Mouse (Mus musculus): ENCODE measurements around the gene Myog. TPM values are rescaled to one million over a fixed set of nuclear protein-coding genes. Genes with fewer than 3 reads are reported as not detected.
A peak's percentile ranks its signal among the peaks of the same experiment; 100 is the strongest.
"Not testable (repeated sequence)": the region's sequence is repeated elsewhere in the genome, so short reads cannot be mapped to it uniquely, and the experiment has no call there.

The Myog gene
- not detected for total RNA-seq (2022)

DNA sequence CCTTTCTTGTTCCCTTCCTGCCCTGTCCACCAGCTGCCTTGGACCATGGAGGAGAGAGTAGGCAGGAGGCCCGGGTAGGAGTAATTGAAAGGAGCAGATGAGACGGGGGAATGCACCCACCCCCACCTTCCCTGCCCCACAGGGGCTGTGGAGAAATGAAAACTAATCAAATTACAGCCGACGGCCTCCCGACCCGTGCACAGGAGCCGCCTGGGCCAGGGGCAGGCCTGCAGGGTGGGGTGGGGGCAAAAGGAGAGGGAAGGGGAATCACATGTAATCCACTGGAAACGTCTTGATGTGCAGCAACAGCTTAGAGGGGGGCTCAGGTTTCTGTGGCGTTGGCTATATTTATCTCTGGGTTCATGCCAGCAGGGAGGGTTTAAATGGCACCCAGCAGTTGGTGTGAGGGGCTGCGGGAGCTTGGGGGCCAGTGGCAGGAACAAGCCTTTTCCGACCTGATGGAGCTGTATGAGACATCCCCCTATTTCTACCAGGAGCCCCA lies at the start of gene Myog:
TSS of gene Myog (plus strand) at position 392 of the 502 bp plus-strand sequence.
- DNase-seq: no peak

DNA sequence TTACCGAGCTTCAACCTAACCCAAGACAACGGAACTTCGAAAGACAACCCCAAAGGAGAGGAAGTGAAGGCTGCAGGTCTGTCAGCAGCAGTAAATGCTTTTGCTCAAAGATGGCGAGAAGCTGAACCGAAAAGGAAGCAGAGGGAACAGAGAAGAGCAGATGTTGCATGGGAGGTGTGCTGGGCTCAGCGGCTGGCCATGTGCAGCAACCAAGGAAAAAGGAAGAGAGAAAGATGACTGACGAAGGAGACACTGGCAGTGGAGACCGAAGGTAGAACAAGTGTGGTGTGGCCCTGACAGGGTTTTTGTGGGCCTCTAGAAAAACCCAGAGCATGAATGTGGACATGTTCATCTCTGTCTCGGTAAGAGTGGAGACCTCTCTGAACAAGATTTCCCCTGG lies 49.1 kb upstream of the Myog start:
- no peak for DNase-seq

DNA sequence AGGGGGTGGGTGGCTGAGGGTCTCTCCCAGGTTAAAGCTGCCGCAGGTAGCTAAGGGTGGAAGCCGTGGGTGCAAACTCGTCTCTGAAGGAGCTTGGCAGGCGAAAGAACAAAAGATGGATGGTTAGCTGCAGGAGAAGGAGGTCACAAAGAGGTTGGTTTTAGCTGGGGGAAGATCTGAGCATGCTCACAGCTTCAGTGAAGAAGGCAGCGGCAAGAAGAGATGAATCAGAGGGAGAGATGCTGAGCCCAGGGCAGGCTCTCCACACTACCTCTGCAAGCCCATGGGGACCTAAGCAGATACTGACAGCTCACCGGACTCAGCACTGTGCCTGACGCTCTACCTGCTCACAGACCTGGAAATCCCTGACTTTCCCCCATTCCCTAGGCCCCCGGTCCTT lies 48.5 kb upstream of the Myog start:
- no peak for DNase-seq

DNA sequence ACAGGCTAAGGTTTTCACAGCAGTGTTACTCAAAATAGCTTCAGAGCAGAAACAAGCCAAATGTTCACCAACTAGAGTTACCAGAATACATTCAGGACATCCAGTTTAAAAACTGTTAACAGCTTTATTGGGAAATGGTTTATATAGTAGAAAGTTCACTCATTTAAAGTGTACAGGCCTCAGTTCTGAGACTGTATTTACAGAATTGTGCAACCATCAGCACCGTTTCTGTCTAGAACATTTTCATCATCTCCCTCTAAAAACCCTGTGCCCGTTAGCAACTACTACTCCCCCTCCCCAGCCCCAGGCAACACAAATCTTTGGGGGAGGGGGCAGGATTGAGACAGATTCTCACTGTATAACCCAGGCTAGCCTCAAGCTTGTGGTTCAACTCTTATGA lies 47.5 kb upstream of the Myog start:
- no peak for DNase-seq

DNA sequence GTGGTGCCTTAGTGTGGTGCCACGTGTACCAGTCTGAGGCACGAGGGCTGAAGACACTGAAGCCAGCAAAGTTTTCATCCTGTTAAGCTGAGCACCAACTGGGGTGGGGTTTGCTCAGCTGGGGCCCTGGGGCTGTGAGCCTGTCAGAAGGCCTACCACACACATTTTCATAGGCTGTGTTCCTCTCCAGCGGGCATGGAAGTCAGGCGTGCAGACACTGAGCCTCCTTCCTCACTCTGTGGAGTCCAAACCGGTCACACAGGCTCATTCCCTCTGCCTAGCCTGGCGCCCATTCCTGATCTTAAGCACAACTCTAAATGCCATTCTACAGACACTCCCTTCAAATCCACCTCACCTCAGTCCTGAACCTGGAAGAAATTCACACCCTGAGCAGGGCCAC lies 46.3 kb upstream of the Myog start:
- DNase-seq: no peak

- DNase-seq: peak; percentile 86
Measured at GRCm38 (mm10) chr1:134243948-134244914, 45.6 kb upstream of the Myog start.

DNA sequence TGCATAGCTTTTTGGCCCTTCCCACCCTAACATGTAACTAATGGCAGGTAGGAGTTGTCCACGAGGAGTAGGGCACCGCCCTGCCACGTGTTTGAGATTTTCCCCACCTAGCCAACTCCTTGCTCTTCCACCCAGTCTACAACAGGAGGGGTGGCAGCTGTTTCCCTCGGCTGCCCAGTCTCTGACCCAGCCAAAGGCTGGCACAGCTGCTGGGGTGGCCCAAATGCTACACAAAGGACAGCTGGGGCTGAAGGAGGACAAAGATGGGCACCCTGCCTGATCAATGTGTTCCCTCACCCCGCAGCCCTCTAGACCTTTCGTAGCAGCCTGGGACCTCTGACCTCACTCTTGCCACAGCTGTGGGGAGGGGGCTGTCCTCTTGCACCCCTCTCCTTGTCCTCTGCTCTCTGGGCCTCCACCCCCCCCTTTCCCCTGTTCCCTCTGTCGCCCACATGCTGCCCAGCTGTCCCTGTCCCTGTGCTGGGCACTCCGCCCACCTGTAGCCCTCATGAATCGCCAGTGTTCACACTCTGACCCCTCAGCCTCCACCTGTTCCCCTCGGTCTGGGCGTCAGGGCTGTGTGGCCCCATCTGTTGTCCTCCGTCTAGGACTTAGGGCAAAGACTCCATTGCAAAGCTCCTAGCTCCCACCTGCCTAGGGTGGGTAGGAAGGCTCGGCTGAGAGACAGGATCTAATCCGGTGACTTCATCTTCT lies 44.6 kb upstream of the Myog start:
- no peak for DNase-seq

DNA sequence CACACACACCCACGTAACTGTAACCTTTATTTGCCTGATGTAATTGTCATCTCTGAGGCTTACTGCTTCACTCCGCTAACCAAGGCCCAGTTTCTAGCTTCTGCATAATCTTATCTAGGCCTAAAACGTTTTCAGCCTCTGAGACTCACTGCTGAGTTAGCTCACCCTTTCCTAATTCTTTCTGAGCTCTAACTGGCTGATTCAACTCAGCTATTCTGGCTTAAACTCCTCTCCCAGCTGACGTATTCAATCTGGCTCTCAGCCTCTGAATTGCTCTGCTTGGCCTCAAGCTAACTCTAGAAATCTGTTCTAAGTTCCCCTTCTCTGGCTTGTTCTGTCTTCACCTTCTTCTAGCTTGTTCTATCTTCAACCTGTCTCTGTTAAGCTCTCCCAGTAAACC lies 43.2 kb upstream of the Myog start:
- DNase-seq: no peak

GRCm38 (mm10) chr1:134249681-134250080 lies 40.1 kb upstream of the Myog start:
- not testable (repeated sequence) for DNase-seq

DNA sequence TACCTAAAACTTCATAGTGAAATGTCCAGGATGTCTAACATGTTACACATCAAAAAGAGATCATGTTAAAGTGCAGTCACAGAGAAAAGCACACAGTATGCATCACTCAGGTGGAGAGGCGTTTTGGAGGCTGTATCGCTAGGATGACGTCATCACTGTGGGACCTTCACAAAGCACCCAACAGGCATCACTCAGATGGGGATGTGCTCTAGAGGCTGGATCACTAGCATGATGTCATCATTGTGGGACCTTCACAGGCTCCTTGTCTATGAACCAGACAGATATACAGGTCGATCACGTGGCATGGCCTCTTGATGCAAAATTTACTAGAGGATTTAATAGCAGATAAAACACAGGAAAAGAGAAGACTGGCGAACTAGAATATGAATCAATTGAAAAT lies 25.4 kb upstream of the Myog start:
- DNase-seq: no peak

DNA sequence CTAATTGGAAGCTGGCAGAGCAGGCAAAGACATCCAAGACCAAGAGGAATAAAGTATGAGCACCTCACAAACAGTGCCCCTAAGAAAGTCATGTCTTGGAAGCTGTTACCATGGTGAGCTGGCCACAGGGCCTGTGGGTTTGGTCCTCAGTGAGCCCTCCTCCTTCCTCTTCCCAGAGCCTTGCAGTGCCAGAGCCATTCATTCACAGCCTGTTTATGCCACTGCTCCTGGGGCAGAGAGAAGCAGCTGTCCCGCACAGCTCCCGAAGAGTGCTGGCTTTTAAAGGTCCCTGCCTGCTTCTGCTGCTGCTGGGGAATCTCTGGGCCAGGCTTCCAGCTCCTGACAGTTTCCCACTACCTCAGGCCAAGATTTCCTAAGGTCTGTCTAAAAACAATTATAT lies 24.0 kb upstream of the Myog start:
- no peak for DNase-seq

GRCm38 (mm10) chr1:134270026-134270425 lies 19.8 kb upstream of the Myog start:
- DNase-seq: no peak

DNA sequence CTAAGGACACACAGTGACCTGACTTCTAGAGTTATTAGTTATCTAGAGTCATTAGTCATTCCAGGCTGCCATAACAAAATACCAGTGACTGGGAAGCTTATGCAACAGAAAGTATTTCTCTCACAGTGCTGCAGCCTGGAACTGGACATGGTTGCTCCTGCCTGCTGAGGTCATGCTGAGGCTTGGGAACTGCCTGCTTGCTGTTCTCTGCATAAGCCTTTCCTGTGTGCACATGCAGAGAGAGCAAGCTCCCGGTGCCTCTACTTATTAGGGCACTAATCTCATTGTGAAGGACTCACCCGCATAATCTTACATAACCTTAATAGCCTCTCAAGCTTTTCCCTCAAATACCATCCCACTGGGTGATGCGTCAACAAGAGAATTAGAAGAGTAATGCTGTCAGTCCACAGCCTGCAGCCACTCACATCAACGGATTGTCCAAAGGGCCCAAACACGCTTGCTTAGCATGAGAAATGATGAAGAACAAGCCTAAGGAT lies 17.0 kb upstream of the Myog start:
- no peak for DNase-seq

GRCm38 (mm10) chr1:134273493-134274395 lies 16.0 kb upstream of the Myog start:
- no peak for DNase-seq

- DNase-seq: no peak
Measured at GRCm38 (mm10) chr1:134274483-134274920, 15.3 kb upstream of the Myog start.

DNA sequence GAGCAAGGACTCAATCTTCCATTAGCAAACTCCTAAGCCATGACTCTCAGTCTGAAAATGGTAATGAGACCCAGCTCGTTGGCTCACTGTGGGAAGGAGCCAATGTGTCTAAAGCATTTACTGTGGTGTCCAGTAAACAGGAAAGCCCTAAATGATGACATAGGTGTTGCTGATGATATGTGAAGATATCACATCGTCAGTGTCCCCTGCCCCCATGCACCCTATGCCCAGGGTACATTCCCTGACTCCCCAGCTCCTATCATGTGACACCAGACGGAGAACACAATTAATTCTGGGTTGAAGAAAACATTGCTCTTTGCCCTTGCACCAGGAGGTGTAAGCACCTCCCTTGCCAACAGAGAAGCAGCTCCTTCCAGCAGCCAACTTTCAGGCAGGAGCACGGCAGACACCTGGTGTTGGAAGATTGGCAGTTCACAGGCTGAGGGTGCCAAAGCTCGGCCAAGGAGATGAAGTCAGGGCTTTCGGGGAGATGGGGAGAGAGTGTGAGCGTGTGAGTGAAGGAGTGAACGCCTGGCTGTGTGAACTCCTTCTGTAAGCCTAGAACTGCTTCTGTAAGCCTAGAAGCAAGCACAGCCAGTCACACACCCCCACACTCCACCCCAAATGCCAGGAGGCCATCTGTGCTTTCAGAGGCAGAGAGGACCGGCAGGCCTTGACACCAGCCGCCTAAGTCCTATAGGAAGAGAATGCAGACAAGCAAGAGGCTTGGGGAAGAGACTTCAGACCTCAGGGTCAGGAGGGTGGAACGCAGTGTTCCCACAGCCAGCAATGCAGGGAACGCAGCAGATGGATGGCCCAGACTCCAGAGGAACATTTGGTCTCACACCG lies 13.9 kb upstream of the Myog start:
- no peak for DNase-seq

DNA sequence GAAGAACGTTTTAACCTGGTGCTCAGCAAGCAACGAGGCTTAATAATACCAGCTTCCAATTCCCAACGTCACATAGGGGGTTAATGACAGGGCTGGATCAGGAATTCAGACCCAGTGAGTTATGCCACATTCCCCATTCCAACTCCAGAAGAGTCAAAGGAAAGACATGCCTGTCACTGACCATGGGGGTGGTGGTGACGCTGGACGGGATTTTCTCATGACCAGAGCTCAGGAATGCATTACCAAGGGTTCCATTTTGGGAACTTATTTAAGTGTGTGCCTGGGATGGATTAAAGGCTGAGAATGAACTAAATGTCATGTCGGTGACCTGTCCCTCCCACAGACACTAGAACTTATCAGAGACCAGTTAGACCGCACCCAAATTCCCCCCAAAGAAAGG lies 13.0 kb upstream of the Myog start:
- no peak for DNase-seq

GRCm38 (mm10) chr1:134280174-134280573 lies 9.6 kb upstream of the Myog start:
- DNase-seq: no peak

DNA sequence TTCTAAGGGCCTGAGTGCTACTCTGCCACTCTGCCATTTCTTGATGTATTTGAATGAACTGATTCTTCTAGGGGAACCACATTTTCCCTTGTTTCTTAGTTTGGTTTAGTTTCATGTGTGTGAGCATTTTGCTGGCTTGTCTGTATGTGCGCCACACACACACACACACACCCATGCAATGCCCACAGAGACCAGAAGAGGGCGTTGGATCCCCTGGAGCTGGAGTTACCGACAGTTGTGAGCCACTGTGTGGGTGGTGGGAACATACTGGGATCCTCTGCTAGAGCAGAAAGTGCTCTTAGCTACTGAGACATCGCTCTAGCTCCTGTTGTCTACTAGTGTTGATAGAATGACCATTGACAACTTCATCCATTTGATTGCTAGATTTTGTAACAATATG lies 8.2 kb upstream of the Myog start:
- DNase-seq: no peak

DNA sequence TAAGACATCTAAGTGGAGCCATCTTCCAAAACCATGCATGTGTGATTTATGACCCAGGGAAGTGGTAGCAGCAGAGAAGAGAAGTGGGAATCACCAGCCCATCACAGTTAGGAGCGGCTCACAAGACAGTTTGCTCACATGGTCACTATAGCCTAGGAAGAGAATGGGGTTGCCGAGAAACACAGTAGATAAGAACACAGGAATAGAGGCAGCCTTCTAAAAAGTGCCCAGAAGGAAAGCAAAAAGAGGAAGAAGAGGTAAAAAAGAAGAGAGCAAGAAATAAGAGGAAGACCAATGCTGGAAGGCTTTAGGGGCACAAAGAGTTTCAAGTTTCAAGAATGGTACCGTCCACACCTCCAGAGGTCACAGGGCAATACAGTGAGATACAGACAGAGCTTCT lies 7.4 kb upstream of the Myog start:
- no peak for DNase-seq

- no peak for DNase-seq
Measured at GRCm38 (mm10) chr1:134283108-134283507, 6.7 kb upstream of the Myog start.
